9 mouse cellular contexts compared by ENCODE assay signal in the genomic region with DNA sequence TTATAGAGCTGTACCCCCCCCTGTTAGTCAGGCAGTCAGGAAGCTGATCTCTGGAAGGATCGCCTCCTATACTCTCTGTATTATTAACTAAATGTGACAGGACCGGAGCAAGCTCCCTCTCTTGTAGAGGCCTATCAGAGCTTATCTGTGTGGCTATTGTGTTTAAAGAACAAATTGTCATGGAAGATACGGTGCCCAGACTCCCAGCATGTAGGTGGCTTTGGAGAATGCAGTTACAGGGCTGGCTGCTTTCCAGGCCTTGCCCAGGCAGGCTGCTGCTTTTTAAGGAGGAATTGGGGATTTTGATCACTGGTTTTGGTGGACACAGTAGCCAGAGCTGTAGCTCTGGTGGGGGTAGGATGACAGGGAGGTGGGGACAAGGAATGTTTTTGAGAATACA.
A peak's percentile ranks its signal among the peaks of the same experiment; 100 is the strongest.
DNase-seq lines count a peak whose midpoint lies in the region; ATAC-seq and TF ChIP-seq lines count a peak whose summit lies in the region.
"Had no signal": no experiment of that assay in that cellular context is flagged by ENCODE, and none has a peak within 500 bp of the region (broad histone marks: within the 10 kb centered on the region; RNA-seq: fewer than 3 reads in every experiment).

No protein-coding gene starts in this region.

- 27% methylated on average over 3 of the region's 3 CpGs for WGBS in kidney, postnatal 0 days
- WGBS in liver, postnatal 0 days (ENCODE audit: insufficient replicate concordance) = 26% methylated on average over 3 of the region's 3 CpGs
- WGBS in hindbrain, embryonic 13.5 days = 21% methylated on average over 3 of the region's 3 CpGs

- no peak overlapping the region for H3K9ac ChIP-seq in kidney, postnatal 0 days (ENCODE audit: low read depth, low read length)
- H3K9ac ChIP-seq in liver, postnatal 0 days (replicated peaks) = no peak overlapping the region
- no peak overlapping the region for H3K9ac ChIP-seq in hindbrain, embryonic 13.5 days
- H3K9ac ChIP-seq: neural tube, embryonic 12.5 days had no signal

- H3K27me3 ChIP-seq in kidney, postnatal 0 days (ENCODE audit: insufficient read depth, low read length) = no peaks in the 10 kb centered on the region
- H3K27me3 ChIP-seq in liver, postnatal 0 days (ENCODE audit: insufficient read depth, low read length) = no peaks in the 10 kb centered on the region
- no peaks in the 10 kb centered on the region for H3K27me3 ChIP-seq in hindbrain, embryonic 13.5 days
- H3K27me3 ChIP-seq: neural tube, embryonic 12.5 days had no signal

- ATAC-seq in kidney, postnatal 0 days (replicated peaks; ENCODE audit: low FRiP score, low read depth) = no peak
- ATAC-seq in liver, postnatal 0 days = peak; percentile 59
- ATAC-seq in hindbrain, embryonic 13.5 days (ENCODE audit: low FRiP score) = no peak
- no peak for ATAC-seq in monocyte, adult 5-6 weeks (replicated peaks; ENCODE audit: insufficient number of reproducible peaks, low FRiP score, low TSS enrichment, poor library complexity, severe bottlenecking)

- TF ChIP-seq EP300 in liver, postnatal 0 days (IDR thresholded peaks at IDR 0.05; ENCODE audit: low read depth) = no peak

- H3K4me1 ChIP-seq in kidney, postnatal 0 days (replicated peaks; ENCODE audit: insufficient read depth, low read length) = peaks cover 30% of the 10 kb centered on the region
- peaks cover 58% of the 10 kb centered on the region for H3K4me1 ChIP-seq in brown adipose tissue, adult 24 weeks (ENCODE audit: control insufficient read depth, insufficient read depth, insufficient read length, low read length)
- peaks cover 60% of the 10 kb centered on the region for H3K4me1 ChIP-seq in liver, postnatal 0 days (ENCODE audit: insufficient read depth)
- peaks cover 13% of the 10 kb centered on the region for H3K4me1 ChIP-seq in hindbrain, embryonic 13.5 days (replicated peaks)

- H3K27ac ChIP-seq in kidney, postnatal 0 days = peak overlapping the region; percentile 47; the same call in 1 of the 2 replicates
- H3K27ac ChIP-seq in brown adipose tissue, adult 24 weeks (replicated peaks; ENCODE audit: low read depth, low read length) = peak overlapping the region; percentile 60
- peak overlapping the region; percentile 79 for H3K27ac ChIP-seq in liver, postnatal 0 days (ENCODE audit: low read depth)
- H3K27ac ChIP-seq in hindbrain, embryonic 13.5 days = no peak overlapping the region
- H3K27ac ChIP-seq: neural tube, embryonic 12.5 days had no signal

- peak overlapping the region; percentile 28 for H3K4me2 ChIP-seq in kidney, postnatal 0 days (ENCODE audit: low read length)
- peak overlapping the region; percentile 27 for H3K4me2 ChIP-seq in liver, postnatal 0 days (ENCODE audit: low read depth, low read length)
- no peak overlapping the region for H3K4me2 ChIP-seq in hindbrain, embryonic 13.5 days
- H3K4me2 ChIP-seq: neural tube, embryonic 12.5 days had no signal

- H3K9me3 ChIP-seq in kidney, postnatal 0 days (replicated peaks; ENCODE audit: low read length) = no peaks in the 10 kb centered on the region
- no peaks in the 10 kb centered on the region for H3K9me3 ChIP-seq in liver, postnatal 0 days (ENCODE audit: low read length)
- no peaks in the 10 kb centered on the region for H3K9me3 ChIP-seq in hindbrain, embryonic 13.5 days
- H3K9me3 ChIP-seq: neural tube, embryonic 12.5 days had no signal

- H3K36me3 ChIP-seq in kidney, postnatal 0 days (ENCODE audit: insufficient read depth, low read length) = peaks cover 12% of the 10 kb centered on the region; the same call in 1 of the 2 replicates
- peaks cover 15% of the 10 kb centered on the region for H3K36me3 ChIP-seq in liver, postnatal 0 days (replicated peaks; ENCODE audit: insufficient read depth, low read length)
- H3K36me3 ChIP-seq in hindbrain, embryonic 13.5 days = no peaks in the 10 kb centered on the region
- H3K36me3 ChIP-seq: neural tube, embryonic 12.5 days had no signal

- H3K4me3 ChIP-seq in kidney, postnatal 0 days (replicated peaks; ENCODE audit: low read depth, low read length) = no peak overlapping the region
- no peak overlapping the region for H3K4me3 ChIP-seq in brown adipose tissue, adult 24 weeks (ENCODE audit: insufficient read depth, low read depth, low read length)
- no peak overlapping the region for H3K4me3 ChIP-seq in liver, postnatal 0 days (ENCODE audit: low read depth, low read length)
- no peak overlapping the region for H3K4me3 ChIP-seq in hindbrain, embryonic 13.5 days
- H3K4me3 ChIP-seq: neural tube, embryonic 12.5 days had no signal

- no peak for DNase-seq in kidney, postnatal 0 days (ENCODE audit: low spot score)
- no peak for DNase-seq in kidney, adult 8-10 months
- DNase-seq in NIH3T3 (ENCODE audit: low read depth) = peak; percentile 19
- no peak for DNase-seq in liver, postnatal 0 days
- no peak for DNase-seq in MN1 (ENCODE audit: low spot score)

- TF ChIP-seq CTCF in kidney, postnatal 0 days (IDR thresholded peaks at IDR 0.05; ENCODE audit: low read depth) = no peak
- TF ChIP-seq CTCF in liver, postnatal 0 days (IDR thresholded peaks at IDR 0.05; ENCODE audit: low read depth) = no peak
